Mouse (Mus musculus) erythroblast, embryonic 14.5 days (primary cell): Measurements from ENCODE around the gene Nckipsd. TPM values are rescaled to one million over a fixed set of nuclear protein-coding genes. Genes with fewer than 3 reads are reported as not detected.
A peak's percentile ranks its signal among the peaks of the same experiment; 100 is the strongest.

Experiments used
- H3K27me3 ChIP-seq: 2 replicates; pipeline ENCODE4 v1.6.1; 2012; ENCODE audit warnings: inconsistent platforms; ENCODE audit not compliant: control insufficient read depth
- H3K36me3 ChIP-seq: 2 replicates; pipeline ENCODE4 v1.6.1; 2012; ENCODE audit warnings: mild to moderate bottlenecking, inconsistent platforms; ENCODE audit not compliant: control insufficient read depth
- H3K4me1 ChIP-seq: 2 replicates; pipeline ENCODE4 v1.6.1; 2012; ENCODE audit warnings: inconsistent platforms; ENCODE audit not compliant: control insufficient read depth
- H3K4me3 ChIP-seq: replicated peaks from 2 replicates; pipeline ENCODE3; 2012; ENCODE audit warnings: moderate library complexity, mild to moderate bottlenecking, inconsistent platforms
- H3K9me3 ChIP-seq: 2 replicates; pipeline ENCODE4 v1.6.1; 2012; ENCODE audit warnings: low read length, inconsistent platforms, mixed read lengths; ENCODE audit not compliant: control insufficient read depth
- GATA1 ChIP-seq: IDR thresholded peaks from 2 replicates; pipeline ENCODE4 v1.6.1; 2012; ENCODE audit warnings: low read length, inconsistent platforms, mixed read lengths
- TAL1 ChIP-seq: IDR thresholded peaks from 3 replicates; pipeline ENCODE4 v1.6.1; 2012; ENCODE audit warnings: low read length, inconsistent platforms, mixed read lengths
- polyA plus RNA-seq: library from polyadenylated mRNA; stranded (reverse); fragments of >175 nt; gene quantifications from 2 replicates; pipeline ENCODE4 v1.2.3, GENCODE M21; 2012

The Nckipsd gene
- polyA plus RNA-seq, 1 experiment: 0.14 TPM

DNA sequence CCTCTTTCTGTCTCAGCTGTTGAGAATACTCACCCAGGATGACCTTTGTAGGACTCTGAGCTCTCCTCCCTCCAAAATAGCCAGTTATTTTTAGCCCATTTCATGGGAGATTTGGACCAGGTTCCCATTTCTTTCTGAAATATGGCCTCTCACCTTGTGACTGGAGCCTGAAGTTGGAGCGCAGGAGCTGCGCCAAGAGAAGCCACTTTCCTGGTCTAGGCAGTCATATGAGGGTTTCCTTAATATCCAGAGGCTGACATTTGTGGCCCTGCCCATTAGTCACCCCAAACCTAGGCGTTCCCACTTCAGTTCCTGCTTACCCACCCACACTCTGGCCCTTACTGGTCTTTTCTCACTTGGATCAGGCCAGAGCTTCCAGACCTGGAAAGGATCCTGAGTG is 44.8 kb downstream of the Nckipsd start, which contains the start of gene Slc26a6:
Gene Slc26a6 (plus strand): TSS at position 308 of the 400 bp plus-strand sequence.
- TF ChIP-seq GATA1 (no peak), TAL1 (no peak)
- no peaks in the 10 kb centered on the region for H3K9me3 ChIP-seq
- peak within 1 kb of the TSS; percentile 76 for H3K4me3 ChIP-seq
- peaks cover 7% of the 10 kb centered on the region; the same call in 1 of the 2 replicates for H3K36me3 ChIP-seq
- H3K4me1 ChIP-seq: peaks cover 24% of the 10 kb centered on the region
- no peaks in the 10 kb centered on the region; the same call in 1 of the 2 replicates for H3K27me3 ChIP-seq

DNA sequence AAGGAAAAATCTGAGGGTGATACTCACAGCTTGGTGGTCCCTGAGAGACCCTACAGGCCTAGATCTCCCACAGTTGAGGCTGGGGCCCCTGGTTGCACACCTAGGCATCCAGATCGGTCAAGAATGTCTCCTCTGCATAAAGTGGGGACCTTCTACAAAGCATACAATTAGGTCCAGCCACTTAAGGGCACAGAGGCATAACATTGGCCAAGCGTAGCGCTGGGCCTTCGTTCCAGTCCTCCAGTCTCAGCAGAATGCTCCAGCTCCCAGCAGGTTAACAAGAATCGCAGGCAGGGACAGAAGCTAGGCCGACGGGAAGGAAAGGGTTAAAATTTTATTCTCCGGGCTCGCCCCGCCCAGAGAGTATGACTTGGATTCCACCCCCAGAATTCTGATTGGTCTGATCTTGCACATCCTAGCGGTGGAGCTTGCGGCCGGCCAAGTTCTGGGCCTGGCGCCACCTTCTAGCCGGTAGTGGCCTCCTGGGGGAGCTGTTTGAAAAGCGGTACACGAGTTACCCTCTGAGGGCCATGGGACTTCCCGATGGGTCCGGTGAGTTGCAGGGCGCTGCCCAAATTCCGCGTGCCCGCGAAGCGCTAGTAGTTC is 45.6 kb downstream of the Nckipsd start:
- no peak for TF ChIP-seq TAL1
- no peak for TF ChIP-seq GATA1
- Histone ChIP-seq H3K4me1 (peaks cover 24% of the 10 kb centered on the region), H3K4me3 (peak overlapping the region; percentile 76), H3K9me3 (no peaks in the 10 kb centered on the region), H3K36me3 (peaks cover 7% of the 10 kb centered on the region; the same call in 1 of the 2 replicates), H3K27me3 (no peaks in the 10 kb centered on the region; the same call in 1 of the 2 replicates)

DNA sequence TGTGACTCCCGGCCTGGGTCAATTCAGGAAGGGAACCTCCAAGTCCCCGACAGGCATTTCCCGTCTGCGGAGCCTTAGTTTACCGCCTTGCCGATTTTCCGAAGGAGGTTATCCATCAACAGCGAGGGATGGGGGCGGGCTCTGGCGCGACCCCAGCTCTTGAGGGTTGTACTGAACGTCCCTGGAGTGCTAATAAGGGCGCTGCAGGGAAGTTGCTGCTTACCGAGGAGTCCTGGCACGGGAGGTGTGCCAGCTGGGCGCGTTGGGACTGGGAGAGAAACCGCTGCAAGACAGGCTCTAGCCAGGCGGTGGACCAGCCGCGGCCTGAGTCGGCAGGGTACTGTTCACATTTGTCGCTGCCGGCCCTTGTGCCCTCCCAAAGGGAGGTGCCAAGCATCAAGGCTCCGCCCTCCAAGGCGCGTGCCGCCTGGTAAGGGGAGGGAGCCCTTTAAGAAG is 46.1 kb downstream of the Nckipsd start:
- H3K36me3 ChIP-seq: peaks cover 7% of the 10 kb centered on the region; the same call in 1 of the 2 replicates
- H3K4me1 ChIP-seq: peaks cover 24% of the 10 kb centered on the region
- H3K27me3 ChIP-seq: no peaks in the 10 kb centered on the region; the same call in 1 of the 2 replicates
- no peak for TF ChIP-seq GATA1
- no peak for TF ChIP-seq TAL1
- no peaks in the 10 kb centered on the region for H3K9me3 ChIP-seq
- peak overlapping the region; percentile 76 for H3K4me3 ChIP-seq

DNA sequence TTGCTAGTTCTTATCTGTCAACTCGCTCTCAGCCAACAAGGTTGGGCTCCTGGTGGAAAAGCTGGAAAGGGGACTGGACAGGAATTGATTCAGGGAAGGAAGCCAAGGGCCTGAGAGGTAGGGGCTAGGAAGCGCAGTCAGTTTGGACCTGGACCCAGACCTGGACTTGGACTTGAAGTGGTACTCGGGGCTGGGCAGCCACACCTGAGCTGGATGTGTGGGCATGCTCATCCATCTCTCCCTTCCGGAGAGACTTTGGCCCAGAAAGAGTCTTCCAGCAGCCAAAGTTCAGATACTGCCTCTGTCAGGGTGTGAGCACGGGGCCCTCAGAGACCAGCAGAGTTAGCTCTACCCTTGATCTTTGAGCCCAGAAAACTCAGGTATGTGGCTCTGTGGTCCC is 47.2 kb downstream of the Nckipsd start:
- peaks cover 24% of the 10 kb centered on the region for H3K4me1 ChIP-seq
- H3K9me3 ChIP-seq: no peaks in the 10 kb centered on the region
- TF ChIP-seq GATA1 (no peak), TAL1 (no peak)
- H3K27me3 ChIP-seq: no peaks in the 10 kb centered on the region
- H3K4me3 ChIP-seq: no peak overlapping the region
- H3K36me3 ChIP-seq: peaks cover 7% of the 10 kb centered on the region; the same call in 1 of the 2 replicates

DNA sequence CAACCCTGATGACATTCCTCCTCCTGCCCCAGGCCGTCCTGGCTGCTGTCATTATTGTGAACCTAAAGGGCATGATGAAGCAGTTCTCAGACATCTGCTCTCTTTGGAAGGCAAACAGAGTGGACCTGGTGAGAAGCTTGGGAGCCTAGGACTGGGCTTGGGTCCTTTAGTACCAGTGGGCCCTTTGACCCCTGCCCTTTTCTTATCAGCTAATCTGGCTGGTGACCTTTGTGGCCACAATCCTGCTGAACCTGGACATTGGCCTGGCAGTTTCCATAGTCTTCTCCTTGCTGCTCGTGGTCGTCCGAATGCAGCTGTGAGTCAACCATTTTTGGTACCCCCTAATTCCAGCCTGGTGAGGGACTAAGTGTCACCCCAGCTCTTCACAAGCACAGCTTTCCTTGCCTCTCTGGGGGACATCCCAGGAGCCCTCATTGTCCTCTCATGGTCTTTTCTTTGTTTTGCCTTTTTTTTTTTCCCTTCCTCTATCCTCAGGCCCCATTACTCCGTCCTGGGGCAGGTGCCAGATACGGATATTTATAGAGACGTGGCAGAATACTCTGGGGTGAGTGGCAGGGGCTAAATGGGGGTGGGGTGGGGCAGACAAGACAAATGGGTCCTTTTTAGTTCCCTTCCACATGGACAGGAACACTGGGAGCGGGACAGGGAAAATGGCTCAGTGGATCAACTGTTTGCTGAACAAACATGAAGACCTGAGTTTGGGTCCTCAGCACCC is 50.8 kb downstream of the Nckipsd start:
- Histone ChIP-seq H3K4me1 (peaks cover 12% of the 10 kb centered on the region), H3K9me3 (no peaks in the 10 kb centered on the region), H3K36me3 (peaks cover 7% of the 10 kb centered on the region; the same call in 1 of the 2 replicates), H3K4me3 (no peak overlapping the region), H3K27me3 (no peaks in the 10 kb centered on the region)
- TF ChIP-seq TAL1 (no peak), GATA1 (no peak)

Other genes starting within 250 kb of the Nckipsd start
- gene Impdh2, start 248.1 kb upstream of the Nckipsd start, polyA plus RNA-seq: 4.0 and 4.4 TPM in 2 replicates
- 1.1 and 4.7 TPM in 2 replicates for gene Ndufaf3, start 240.9 kb upstream of the Nckipsd start, polyA plus RNA-seq
- 6.0 and 7.1 TPM in 2 replicates for gene Dalrd3, start 238.5 kb upstream of the Nckipsd start, polyA plus RNA-seq
- gene Wdr6, start 229.6 kb upstream of the Nckipsd start, polyA plus RNA-seq: 0.24 and 0.45 TPM in 2 replicates
- gene P4htm, start 210.7 kb upstream of the Nckipsd start, polyA plus RNA-seq: 0.02 and 0.03 TPM in 2 replicates
- gene Arih2, start 159.0 kb upstream of the Nckipsd start, polyA plus RNA-seq: 18.7 and 20.5 TPM in 2 replicates
- 0.12 and 0.26 TPM in 2 replicates for gene Slc25a20, start 146.3 kb upstream of the Nckipsd start, polyA plus RNA-seq
- 0.15 and 0.21 TPM in 2 replicates for gene Prkar2a, start 119.1 kb upstream of the Nckipsd start, polyA plus RNA-seq
- gene Ip6k2, start 24.6 kb upstream of the Nckipsd start, polyA plus RNA-seq: 5.9 and 7.9 TPM in 2 replicates
- gene Celsr3, start 18.0 kb downstream of the Nckipsd start, polyA plus RNA-seq: 0.01 TPM in 2 replicates
- 0.15 and 0.26 TPM in 2 replicates for gene Slc26a6, start 44.9 kb downstream of the Nckipsd start, polyA plus RNA-seq
- not detected in 2 replicates for gene Tmem89, start 106.3 kb downstream of the Nckipsd start, polyA plus RNA-seq
- 51.8 and 56.5 TPM in 2 replicates for gene Uqcrc1, start 128.3 kb downstream of the Nckipsd start, polyA plus RNA-seq
- 0.02 and 0.05 TPM in 2 replicates for gene Col7a1, start 145.2 kb downstream of the Nckipsd start, polyA plus RNA-seq
- gene Ucn2, start 177.6 kb downstream of the Nckipsd start, polyA plus RNA-seq: not detected in 2 replicates
- 0.04 and 0.05 TPM in 2 replicates for gene Pfkfb4, start 183.4 kb downstream of the Nckipsd start, polyA plus RNA-seq
- gene Shisa5, start 230.2 kb downstream of the Nckipsd start, polyA plus RNA-seq: 2.0 and 2.6 TPM in 2 replicates